Mouse (Mus musculus) erythroblast, embryonic 14.5 days (primary cell): ENCODE results near the gene Hapln2. TPM values are rescaled to one million over a fixed set of nuclear protein-coding genes. Genes with fewer than 3 reads are reported as not detected.

Source experiments
- H3K27me3 ChIP-seq: 2 replicates; pipeline ENCODE4 v1.6.1; 2012; ENCODE audit warnings: inconsistent platforms; ENCODE audit not compliant: control insufficient read depth
- H3K36me3 ChIP-seq: 2 replicates; pipeline ENCODE4 v1.6.1; 2012; ENCODE audit warnings: mild to moderate bottlenecking, inconsistent platforms; ENCODE audit not compliant: control insufficient read depth
- H3K4me1 ChIP-seq: 2 replicates; pipeline ENCODE4 v1.6.1; 2012; ENCODE audit warnings: inconsistent platforms; ENCODE audit not compliant: control insufficient read depth
- H3K4me3 ChIP-seq: replicated peaks from 2 replicates; pipeline ENCODE3; 2012; ENCODE audit warnings: moderate library complexity, mild to moderate bottlenecking, inconsistent platforms
- H3K9me3 ChIP-seq: 2 replicates; pipeline ENCODE4 v1.6.1; 2012; ENCODE audit warnings: low read length, inconsistent platforms, mixed read lengths; ENCODE audit not compliant: control insufficient read depth
- GATA1 ChIP-seq: IDR thresholded peaks from 2 replicates; pipeline ENCODE4 v1.6.1; 2012; ENCODE audit warnings: low read length, inconsistent platforms, mixed read lengths
- TAL1 ChIP-seq: IDR thresholded peaks from 3 replicates; pipeline ENCODE4 v1.6.1; 2012; ENCODE audit warnings: low read length, inconsistent platforms, mixed read lengths
- polyA plus RNA-seq: library from polyadenylated mRNA; stranded (reverse); fragments of >175 nt; gene quantifications from 2 replicates; pipeline ENCODE4 v1.2.3, GENCODE M21; 2012

Gene Hapln2
- polyA plus RNA-seq, 1 experiment = not detected

GRCm38 (mm10) chr3:87996401-87996800, 31.0 kb downstream of the Hapln2 start:
- no peak for TF ChIP-seq GATA1
- no peak for TF ChIP-seq TAL1
- no peak overlapping the region for H3K4me3 ChIP-seq
- H3K27me3 ChIP-seq = peaks cover 82% of the 10 kb centered on the region
- peaks cover 3% of the 10 kb centered on the region; the same call in 1 of the 2 replicates for H3K4me1 ChIP-seq
- no peaks in the 10 kb centered on the region for H3K36me3 ChIP-seq
- H3K9me3 ChIP-seq = no peaks in the 10 kb centered on the region; the same call in 1 of the 2 replicates

- TF ChIP-seq GATA1 = no peak
- no peak for TF ChIP-seq TAL1
- Histone ChIP-seq H3K9me3 (no peaks in the 10 kb centered on the region; the same call in 1 of the 2 replicates), H3K4me3 (no peak overlapping the region), H3K4me1 (peaks cover 3% of the 10 kb centered on the region; the same call in 1 of the 2 replicates), H3K27me3 (peaks cover 79% of the 10 kb centered on the region), H3K36me3 (no peaks in the 10 kb centered on the region)
Measured at GRCm38 (mm10) chr3:87995331-87995730, 32.1 kb downstream of the Hapln2 start.

GRCm38 (mm10) chr3:87993436-87993835, 33.9 kb downstream of the Hapln2 start:
- H3K27me3 ChIP-seq = peaks cover 77% of the 10 kb centered on the region
- peaks cover 3% of the 10 kb centered on the region; the same call in 1 of the 2 replicates for H3K4me1 ChIP-seq
- H3K4me3 ChIP-seq = no peak overlapping the region
- no peaks in the 10 kb centered on the region for H3K9me3 ChIP-seq
- TF ChIP-seq TAL1 (no peak), GATA1 (no peak)
- H3K36me3 ChIP-seq = no peaks in the 10 kb centered on the region

GRCm38 (mm10) chr3:87989935-87990334, 37.4 kb downstream of the Hapln2 start:
- Histone ChIP-seq H3K4me1 (peaks cover 16% of the 10 kb centered on the region), H3K4me3 (no peak overlapping the region), H3K27me3 (peaks cover 64% of the 10 kb centered on the region), H3K9me3 (no peaks in the 10 kb centered on the region), H3K36me3 (no peaks in the 10 kb centered on the region)
- TF ChIP-seq TAL1 = no peak
- no peak for TF ChIP-seq GATA1

- Histone ChIP-seq H3K27me3 (peaks cover 51% of the 10 kb centered on the region), H3K4me3 (no peak overlapping the region), H3K9me3 (no peaks in the 10 kb centered on the region), H3K4me1 (peaks cover 16% of the 10 kb centered on the region), H3K36me3 (no peaks in the 10 kb centered on the region)
- TF ChIP-seq TAL1 = no peak
- no peak for TF ChIP-seq GATA1
Measured at GRCm38 (mm10) chr3:87988068-87988467, 39.3 kb downstream of the Hapln2 start.

GRCm38 (mm10) chr3:87987633-87988032, 39.8 kb downstream of the Hapln2 start:
- H3K4me3 ChIP-seq = peak overlapping the region; percentile 35

GRCm38 (mm10) chr3:87986868-87987267, 40.5 kb downstream of the Hapln2 start:
- Histone ChIP-seq H3K36me3 (no peaks in the 10 kb centered on the region), H3K4me1 (peaks cover 16% of the 10 kb centered on the region), H3K27me3 (peaks cover 48% of the 10 kb centered on the region), H3K4me3 (peak overlapping the region; percentile 35), H3K9me3 (no peaks in the 10 kb centered on the region)
- no peak for TF ChIP-seq GATA1
- no peak for TF ChIP-seq TAL1

More at GRCm38 (mm10) chr3:87987633-87988032, 39.8 kb downstream of the Hapln2 start:
- TF ChIP-seq GATA1 (no peak), TAL1 (no peak)
- peaks cover 48% of the 10 kb centered on the region for H3K27me3 ChIP-seq
- no peaks in the 10 kb centered on the region for H3K36me3 ChIP-seq
- no peaks in the 10 kb centered on the region for H3K9me3 ChIP-seq
- H3K4me1 ChIP-seq = peaks cover 16% of the 10 kb centered on the region

GRCm38 (mm10) chr3:87985505-87986320, 41.7 kb downstream of the Hapln2 start:
- TF ChIP-seq TAL1 (no peak), GATA1 (no peak)
- H3K9me3 ChIP-seq = no peaks in the 10 kb centered on the region
- no peak overlapping the region for H3K4me3 ChIP-seq
- H3K36me3 ChIP-seq = no peaks in the 10 kb centered on the region
- H3K27me3 ChIP-seq = peaks cover 44% of the 10 kb centered on the region
- H3K4me1 ChIP-seq = peaks cover 16% of the 10 kb centered on the region

GRCm38 (mm10) chr3:87984094-87984493, 43.3 kb downstream of the Hapln2 start:
- no peak for TF ChIP-seq TAL1
- no peak for TF ChIP-seq GATA1
- Histone ChIP-seq H3K9me3 (no peaks in the 10 kb centered on the region), H3K4me1 (peaks cover 16% of the 10 kb centered on the region), H3K27me3 (peaks cover 30% of the 10 kb centered on the region), H3K4me3 (no peak overlapping the region), H3K36me3 (no peaks in the 10 kb centered on the region)

GRCm38 (mm10) chr3:87983627-87984026, 43.8 kb downstream of the Hapln2 start:
- peaks cover 27% of the 10 kb centered on the region for H3K27me3 ChIP-seq
- peaks cover 16% of the 10 kb centered on the region for H3K4me1 ChIP-seq
- H3K9me3 ChIP-seq = no peaks in the 10 kb centered on the region
- TF ChIP-seq TAL1 (no peak), GATA1 (no peak)
- no peak overlapping the region for H3K4me3 ChIP-seq
- H3K36me3 ChIP-seq = no peaks in the 10 kb centered on the region
